Mouse (Mus musculus): ENCODE measurements at regions not wholly inside any gene's neighbourhood (a gene's known extent, or its start where the extent isn't known, plus 50 kb on each side); places are given as distances from the start of the nearest gene placed in this dataset.

DNA sequence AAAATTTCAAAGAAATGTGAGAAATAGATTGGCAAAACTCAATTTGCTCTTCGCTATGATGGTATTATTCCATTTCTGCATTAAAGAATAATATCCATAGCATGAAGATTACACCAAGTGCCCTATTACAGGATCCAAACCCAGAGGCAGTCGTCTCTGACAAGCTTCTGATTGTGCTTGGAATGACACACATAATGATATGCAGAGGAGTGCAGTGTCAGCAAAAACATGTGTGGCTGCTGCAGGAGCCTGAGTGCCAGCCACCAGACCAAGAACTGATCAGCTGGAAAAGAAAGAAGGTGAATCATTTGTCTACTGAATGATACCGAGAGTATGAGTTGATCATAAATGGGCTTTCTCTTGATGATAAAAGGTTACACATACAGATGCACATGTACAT lies 137.3 kb downstream of the Il15 start:
- WGBS = 63% methylated on average over 3 of the region's 3 CpGs
- no peaks in the 10 kb centered on the region for H3K4me1 ChIP-seq
- no peaks in the 10 kb centered on the region for H3K9me3 ChIP-seq
- ATAC-seq (replicated peaks) = peak; percentile 91
- H3K9ac ChIP-seq = no peak overlapping the region
- no peak overlapping the region for H3K27ac ChIP-seq
- H3K4me3 ChIP-seq = no peak overlapping the region
- no peaks in the 10 kb centered on the region for H3K27me3 ChIP-seq (replicated peaks)
- no peak overlapping the region for H3K4me2 ChIP-seq
- H3K36me3 ChIP-seq (replicated peaks) = no peaks in the 10 kb centered on the region

GRCm38 (mm10) chr8:82262196-82262595 lies 140.8 kb downstream of the Il15 start:
- ATAC-seq (replicated peaks) = no peak
- no peak overlapping the region for H3K4me3 ChIP-seq
- 69% methylated on average over 4 of the region's 4 CpGs for WGBS
- H3K36me3 ChIP-seq (replicated peaks) = no peaks in the 10 kb centered on the region
- no peaks in the 10 kb centered on the region for H3K27me3 ChIP-seq (replicated peaks)
- no peaks in the 10 kb centered on the region for H3K9me3 ChIP-seq
- no peak overlapping the region for H3K9ac ChIP-seq
- no peaks in the 10 kb centered on the region for H3K4me1 ChIP-seq
- no peak overlapping the region for H3K4me2 ChIP-seq
- no peak overlapping the region for H3K27ac ChIP-seq

GRCm38 (mm10) chr8:82260613-82261012 lies 142.4 kb downstream of the Il15 start:
- H3K9ac ChIP-seq = no peak overlapping the region
- no peak overlapping the region for H3K4me2 ChIP-seq
- no peaks in the 10 kb centered on the region for H3K36me3 ChIP-seq (replicated peaks)
- H3K4me3 ChIP-seq = no peak overlapping the region
- WGBS = 92% methylated on average over 1 of the region's 1 CpGs
- H3K27ac ChIP-seq = no peak overlapping the region
- no peaks in the 10 kb centered on the region for H3K4me1 ChIP-seq
- H3K9me3 ChIP-seq = no peaks in the 10 kb centered on the region
- ATAC-seq (replicated peaks) = no peak
- H3K27me3 ChIP-seq (replicated peaks) = no peaks in the 10 kb centered on the region

- H3K4me2 ChIP-seq = no peak overlapping the region
- no peak overlapping the region for H3K4me3 ChIP-seq
- no peaks in the 10 kb centered on the region for H3K36me3 ChIP-seq (replicated peaks)
- no peak overlapping the region for H3K27ac ChIP-seq
- H3K9me3 ChIP-seq = no peaks in the 10 kb centered on the region
- H3K4me1 ChIP-seq = no peaks in the 10 kb centered on the region
- no peak for ATAC-seq (replicated peaks)
- no peaks in the 10 kb centered on the region for H3K27me3 ChIP-seq (replicated peaks)
- no peak overlapping the region for H3K9ac ChIP-seq
- 87% methylated on average over 2 of the region's 2 CpGs for WGBS
These were observed 147.2 kb downstream of the Il15 start for GRCm38 (mm10) chr8:82255815-82256214.

DNA sequence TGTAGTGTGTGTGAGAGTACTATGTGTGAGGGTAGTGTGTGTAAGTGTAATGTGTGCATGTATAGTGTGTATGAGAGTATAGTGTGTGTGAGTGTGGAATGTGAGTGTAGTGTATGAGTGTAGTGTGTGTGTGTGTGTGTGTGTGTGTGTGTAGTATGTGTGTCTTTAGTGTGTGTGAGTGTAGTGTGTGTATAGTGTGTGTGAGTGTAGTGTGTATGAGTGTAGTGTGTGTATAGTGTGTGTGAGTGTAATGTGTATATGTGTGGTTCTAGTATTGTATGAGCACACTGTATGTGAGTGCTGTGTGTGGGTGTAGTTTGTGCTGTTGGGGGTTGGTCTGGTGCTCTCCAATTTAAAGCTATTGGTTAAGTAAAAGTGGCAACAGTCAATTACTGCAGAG lies 150.6 kb downstream of the Il15 start:
- no peaks in the 10 kb centered on the region for H3K9me3 ChIP-seq
- ATAC-seq (replicated peaks) = no peak
- no peak overlapping the region for H3K9ac ChIP-seq
- H3K36me3 ChIP-seq (replicated peaks) = no peaks in the 10 kb centered on the region
- no peak overlapping the region for H3K27ac ChIP-seq
- no peaks in the 10 kb centered on the region for H3K4me1 ChIP-seq
- no peaks in the 10 kb centered on the region for H3K27me3 ChIP-seq (replicated peaks)
- no peak overlapping the region for H3K4me2 ChIP-seq
- no peak overlapping the region for H3K4me3 ChIP-seq

DNA sequence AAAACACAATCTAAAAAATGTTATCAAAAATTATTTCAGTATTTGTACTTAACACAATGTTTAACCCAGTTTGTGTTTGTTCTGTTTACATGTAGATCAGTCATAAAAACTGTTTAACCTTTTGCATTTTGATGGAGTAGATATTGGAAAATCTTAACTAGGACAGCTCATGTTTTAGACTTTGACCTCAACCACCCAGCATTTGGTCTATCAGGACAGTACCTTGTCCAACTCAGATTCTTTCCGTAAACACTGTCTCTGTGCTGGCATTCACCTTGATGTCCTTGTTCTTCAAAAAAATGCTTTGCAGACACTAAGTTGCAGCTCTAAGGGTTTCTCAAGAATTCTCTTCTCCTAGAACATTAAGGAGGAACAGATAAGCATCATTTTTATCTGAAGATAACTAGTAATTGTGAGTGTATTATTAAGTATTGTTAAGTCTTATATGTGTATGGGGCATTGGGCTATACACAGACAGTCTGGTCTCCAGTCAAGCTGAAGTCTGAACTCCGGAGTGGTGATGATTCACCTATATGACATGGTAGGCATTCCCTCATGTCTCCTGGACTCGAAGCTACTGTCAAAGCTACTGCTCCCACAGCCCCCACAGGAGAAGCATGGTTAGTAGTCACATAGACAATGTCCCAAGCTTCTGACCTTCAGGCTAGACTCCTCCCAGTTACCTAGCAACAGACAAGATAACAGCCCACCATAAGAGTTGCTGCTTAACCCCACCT lies 153.0 kb downstream of the Il15 start:
- Histone ChIP-seq H3K4me2 (no peak overlapping the region), H3K27me3 (replicated peaks) (no peaks in the 10 kb centered on the region), H3K27ac (no peak overlapping the region), H3K36me3 (replicated peaks) (no peaks in the 10 kb centered on the region), H3K4me3 (no peak overlapping the region), H3K9me3 (no peaks in the 10 kb centered on the region), H3K4me1 (no peaks in the 10 kb centered on the region), H3K9ac (no peak overlapping the region)
- ATAC-seq (replicated peaks) = no peak
- WGBS = 89% methylated on average over 3 of the region's 3 CpGs

GRCm38 (mm10) chr8:82244076-82244475 lies 158.9 kb downstream of the Il15 start:
- no peak for ATAC-seq (replicated peaks)
- H3K27ac ChIP-seq = no peak overlapping the region
- H3K4me2 ChIP-seq = no peak overlapping the region
- no peaks in the 10 kb centered on the region for H3K36me3 ChIP-seq (replicated peaks)
- no peak overlapping the region for H3K4me3 ChIP-seq
- no peaks in the 10 kb centered on the region for H3K4me1 ChIP-seq
- 71% methylated on average over 2 of the region's 2 CpGs for WGBS
- no peaks in the 10 kb centered on the region for H3K9me3 ChIP-seq
- H3K27me3 ChIP-seq (replicated peaks) = no peaks in the 10 kb centered on the region
- no peak overlapping the region for H3K9ac ChIP-seq

GRCm38 (mm10) chr8:82229883-82230282 lies 173.1 kb downstream of the Il15 start:
- Histone ChIP-seq H3K4me3 (no peak overlapping the region), H3K4me2 (no peak overlapping the region), H3K27me3 (replicated peaks) (no peaks in the 10 kb centered on the region), H3K9me3 (no peaks in the 10 kb centered on the region), H3K9ac (no peak overlapping the region), H3K4me1 (no peaks in the 10 kb centered on the region), H3K27ac (no peak overlapping the region), H3K36me3 (replicated peaks) (no peaks in the 10 kb centered on the region)
- WGBS = 68% methylated on average over 2 of the region's 2 CpGs
- no peak for ATAC-seq (replicated peaks)

DNA sequence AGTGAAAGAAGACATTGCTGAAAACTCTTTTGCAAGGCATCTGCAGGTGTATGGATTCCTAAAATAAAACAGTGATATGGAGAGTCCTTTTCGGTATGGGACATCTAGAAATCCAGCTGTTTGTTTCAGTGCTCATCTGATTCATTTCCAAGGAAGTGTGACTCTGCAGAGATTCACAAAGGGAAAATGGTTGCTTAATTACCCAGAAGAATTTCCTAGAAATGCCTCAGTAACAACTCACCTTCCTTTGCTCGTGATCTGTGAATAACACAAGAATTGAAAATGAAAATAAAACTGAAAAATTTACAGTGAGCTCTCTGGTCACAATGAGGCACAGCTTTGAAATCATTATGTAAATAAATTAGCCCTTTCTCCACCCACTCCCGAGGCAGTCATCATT lies 201.3 kb downstream of the Il15 start:
- no peak overlapping the region for H3K4me3 ChIP-seq
- H3K36me3 ChIP-seq (replicated peaks) = no peaks in the 10 kb centered on the region
- H3K27me3 ChIP-seq (replicated peaks) = no peaks in the 10 kb centered on the region
- WGBS = 59% methylated on average over 3 of the region's 3 CpGs
- no peak for ATAC-seq (replicated peaks)
- no peak overlapping the region for H3K9ac ChIP-seq
- H3K27ac ChIP-seq = no peak overlapping the region
- H3K4me1 ChIP-seq = no peaks in the 10 kb centered on the region
- no peaks in the 10 kb centered on the region for H3K9me3 ChIP-seq
- no peak overlapping the region for H3K4me2 ChIP-seq

- 94% methylated on average over 3 of the region's 3 CpGs for WGBS
- ATAC-seq (replicated peaks) = no peak
- no peaks in the 10 kb centered on the region for H3K36me3 ChIP-seq (replicated peaks)
These were observed 202.8 kb downstream of the Il15 start for GRCm38 (mm10) chr8:82200176-82200575.

DNA sequence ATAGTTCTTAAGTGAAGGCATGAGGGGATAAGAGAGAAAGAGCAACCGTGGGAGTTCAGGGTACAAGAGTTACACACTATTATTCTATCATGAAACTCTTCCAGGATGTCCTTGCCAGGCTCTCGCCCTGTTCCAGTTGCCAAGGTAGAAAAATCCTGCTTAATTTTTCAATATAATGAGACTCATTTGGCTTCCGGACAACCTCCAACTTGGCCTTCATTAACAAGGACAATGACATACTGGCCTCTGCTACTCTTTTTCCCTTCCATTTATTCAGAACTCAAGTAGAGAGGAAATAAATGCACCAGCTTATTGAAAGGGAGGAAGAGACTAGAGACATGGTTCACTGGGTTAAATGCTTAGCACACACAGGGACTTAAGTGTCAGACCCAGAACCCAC lies 206.5 kb downstream of the Il15 start:
- Histone ChIP-seq H3K36me3 (replicated peaks) (no peaks in the 10 kb centered on the region), H3K9me3 (no peaks in the 10 kb centered on the region), H3K27me3 (replicated peaks) (no peaks in the 10 kb centered on the region), H3K4me3 (no peak overlapping the region), H3K9ac (no peak overlapping the region), H3K27ac (no peak overlapping the region), H3K4me2 (no peak overlapping the region), H3K4me1 (no peaks in the 10 kb centered on the region)
- WGBS = 73% methylated on average over 3 of the region's 3 CpGs
- no peak for ATAC-seq (replicated peaks)

More at GRCm38 (mm10) chr8:82200176-82200575, 202.8 kb downstream of the Il15 start:
- H3K27ac ChIP-seq = no peak overlapping the region
- no peaks in the 10 kb centered on the region for H3K27me3 ChIP-seq (replicated peaks)
- no peak overlapping the region for H3K9ac ChIP-seq
- H3K9me3 ChIP-seq = no peaks in the 10 kb centered on the region
- H3K4me2 ChIP-seq = no peak overlapping the region
- H3K4me3 ChIP-seq = no peak overlapping the region
- H3K4me1 ChIP-seq = no peaks in the 10 kb centered on the region

- ATAC-seq (replicated peaks) = no peak; the same call in 1 of the 2 replicates
- H3K27me3 ChIP-seq (replicated peaks) = no peaks in the 10 kb centered on the region
- WGBS = 72% methylated on average over 5 of the region's 5 CpGs
These were observed 207.9 kb downstream of the Il15 start for GRCm38 (mm10) chr8:82195112-82195511.

DNA sequence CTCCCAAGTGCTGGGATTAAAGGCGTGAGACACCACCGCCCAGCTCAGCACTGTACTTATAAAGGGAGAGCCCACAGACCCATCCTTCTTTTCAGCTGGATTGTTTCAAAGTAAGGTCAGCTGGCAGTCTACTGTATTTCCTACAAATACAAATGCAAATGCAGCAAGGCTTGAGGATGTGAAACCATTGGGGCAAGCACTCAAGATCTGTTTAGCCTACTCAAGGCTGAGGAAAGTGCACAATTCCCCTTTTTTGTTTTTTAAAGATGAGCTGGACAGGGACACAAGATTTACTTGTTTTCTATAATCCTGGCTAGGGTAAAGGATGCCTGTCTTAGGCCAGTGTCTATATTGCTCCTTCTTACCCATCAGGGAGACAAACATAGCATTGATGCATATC lies 212.0 kb downstream of the Il15 start:
- Histone ChIP-seq H3K27ac (no peak overlapping the region), H3K9ac (no peak overlapping the region), H3K27me3 (replicated peaks) (no peaks in the 10 kb centered on the region), H3K9me3 (no peaks in the 10 kb centered on the region), H3K4me2 (no peak overlapping the region), H3K4me3 (no peak overlapping the region), H3K4me1 (no peaks in the 10 kb centered on the region), H3K36me3 (replicated peaks) (no peaks in the 10 kb centered on the region)
- 96% methylated on average over 2 of the region's 2 CpGs for WGBS
- ATAC-seq (replicated peaks) = no peak

More at GRCm38 (mm10) chr8:82195112-82195511, 207.9 kb downstream of the Il15 start:
- Histone ChIP-seq H3K4me3 (no peak overlapping the region), H3K27ac (no peak overlapping the region), H3K9ac (no peak overlapping the region), H3K36me3 (replicated peaks) (no peaks in the 10 kb centered on the region), H3K4me1 (no peaks in the 10 kb centered on the region), H3K4me2 (no peak overlapping the region), H3K9me3 (no peaks in the 10 kb centered on the region)

All from midbrain, embryonic 15.5 days (tissue).